Mouse (Mus musculus): ENCODE results near the gene Dock7.

DNA sequence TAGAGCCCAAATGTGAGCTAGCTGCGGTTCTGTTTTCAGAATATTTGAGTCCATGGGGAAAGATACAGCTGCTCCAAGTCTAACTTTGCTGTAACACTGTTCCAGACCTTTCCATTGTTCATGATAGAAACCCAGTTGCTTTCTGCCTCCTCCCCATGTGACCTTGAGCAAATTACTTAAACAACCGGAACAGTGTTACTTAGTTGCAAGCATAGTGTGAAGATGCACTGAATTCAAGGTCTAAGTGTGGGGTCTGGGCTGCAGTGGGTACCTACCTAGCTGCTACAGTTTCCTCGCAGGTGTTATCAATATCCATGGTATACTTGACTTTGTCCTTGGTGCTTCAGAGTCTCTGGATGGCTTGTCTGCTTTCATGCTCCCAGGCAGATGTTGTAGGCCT is 1.3 kb upstream of the Dock7 start:
- TF ChIP-seq KAT2A (IDR thresholded peaks at IDR 0.05; ENCODE audit: insufficient replicate concordance, low read length) (no peak), SMC3 (IDR thresholded peaks at IDR 0.05; ENCODE audit: low read depth, low read length) (no peak), ZKSCAN1 (IDR thresholded peaks at IDR 0.05; ENCODE audit: borderline replicate concordance, low read depth, low read length) (no peak), CHD2 (IDR thresholded peaks at IDR 0.05; ENCODE audit: low read length) (no peak), CTCF (conservative IDR thresholded peaks at IDR 0.05 in 1 of 2, IDR thresholded peaks at IDR 0.05 in 1 of 2; ENCODE audit: low read depth in 2 of 2, low read length in 2 of 2) (no peak)
